11 mouse cellular contexts compared by ENCODE assay signal in the genomic region with DNA sequence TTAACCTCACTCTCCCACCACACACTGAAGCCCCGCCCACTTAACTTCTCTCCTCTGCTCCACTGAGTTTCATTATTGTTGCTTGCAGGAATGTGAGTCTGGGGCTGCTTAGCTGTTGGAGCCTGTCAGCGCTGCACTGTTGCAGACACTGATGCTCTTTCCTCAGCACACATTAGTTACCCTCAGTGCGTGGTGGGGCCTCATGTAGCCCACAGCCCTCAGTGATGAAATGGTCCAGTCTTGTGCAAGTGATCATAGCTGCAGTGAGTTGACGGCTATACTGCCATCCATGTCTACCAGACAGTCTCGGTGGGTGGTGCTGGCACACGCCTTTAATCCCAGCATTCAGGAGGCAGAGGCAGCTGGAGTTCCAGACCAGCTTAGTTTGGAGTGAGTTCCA. TPM values are rescaled to one million over a fixed set of nuclear protein-coding genes. Genes with fewer than 3 reads are reported as not detected.
DNase-seq lines count a peak whose midpoint lies in the region; ATAC-seq lines count a peak whose summit lies in the region.
"Had no signal": no experiment of that assay in that cellular context is flagged by ENCODE, and none has a peak within 500 bp of the region (broad histone marks: within the 10 kb centered on the region; RNA-seq: fewer than 3 reads in every experiment).

No protein-coding gene starts in this region.

- peaks cover 16% of the 10 kb centered on the region; the same call in 1 of the 2 replicates for H3K36me3 ChIP-seq in hindbrain, embryonic 15.5 days
- H3K36me3 ChIP-seq in hindbrain, embryonic 14.5 days (replicated peaks; ENCODE audit: control insufficient read depth, insufficient read depth) = peaks cover 25% of the 10 kb centered on the region
- peaks cover 38% of the 10 kb centered on the region for H3K36me3 ChIP-seq in forebrain, embryonic 13.5 days (ENCODE audit: poor library complexity, severe bottlenecking)

- H3K9me3 ChIP-seq in hindbrain, embryonic 15.5 days = no peaks in the 10 kb centered on the region
- no peaks in the 10 kb centered on the region for H3K9me3 ChIP-seq in hindbrain, embryonic 14.5 days (ENCODE audit: control insufficient read depth, low read length)
- no peaks in the 10 kb centered on the region for H3K9me3 ChIP-seq in forebrain, embryonic 13.5 days (replicated peaks)
- H3K9me3 ChIP-seq: liver, embryonic 13.5 days had no signal

- DNase-seq in hindbrain, embryonic 14.5 days (ENCODE audit: low spot score) = no peak
- peak; percentile 55 for DNase-seq in 416B (ENCODE audit: low read depth)
- DNase-seq in brain, adult 2 months (ENCODE audit: low read depth, low spot score) = peak; percentile 60
- DNase-seq in ovary, postnatal 10 days (ENCODE audit: low spot score) = no peak
- no peak for DNase-seq in B cell, adult 2 months
- DNase-seq: kidney, adult 9 months; liver, embryonic 13.5 days; thymus, adult 2 months had no signal

- H3K4me2 ChIP-seq in hindbrain, embryonic 15.5 days = no peak overlapping the region
- no peak overlapping the region for H3K4me2 ChIP-seq in hindbrain, embryonic 14.5 days (replicated peaks)
- no peak overlapping the region for H3K4me2 ChIP-seq in forebrain, embryonic 13.5 days
- H3K4me2 ChIP-seq: liver, embryonic 13.5 days had no signal

- no peak overlapping the region for H3K4me3 ChIP-seq in hindbrain, embryonic 15.5 days
- no peak overlapping the region for H3K4me3 ChIP-seq in hindbrain, embryonic 14.5 days (replicated peaks; ENCODE audit: low read length)
- H3K4me3 ChIP-seq in forebrain, embryonic 13.5 days = no peak overlapping the region
- H3K4me3 ChIP-seq: liver, embryonic 13.5 days; myocyte had no signal

- 61% methylated on average over 6 of the region's 6 CpGs for WGBS in hindbrain, embryonic 15.5 days
- 66% methylated on average over 6 of the region's 6 CpGs for WGBS in hindbrain, embryonic 14.5 days
- 40% methylated on average over 6 of the region's 6 CpGs for WGBS in forebrain, embryonic 13.5 days

- H3K27me3 ChIP-seq in hindbrain, embryonic 15.5 days = no peaks in the 10 kb centered on the region
- H3K27me3 ChIP-seq in hindbrain, embryonic 14.5 days (ENCODE audit: control insufficient read depth, insufficient read depth, low read length) = no peaks in the 10 kb centered on the region
- H3K27me3 ChIP-seq in forebrain, embryonic 13.5 days = no peaks in the 10 kb centered on the region
- H3K27me3 ChIP-seq: liver, embryonic 13.5 days had no signal

- no peak overlapping the region for H3K9ac ChIP-seq in hindbrain, embryonic 15.5 days
- H3K9ac ChIP-seq in hindbrain, embryonic 14.5 days = no peak overlapping the region
- no peak overlapping the region for H3K9ac ChIP-seq in forebrain, embryonic 13.5 days
- H3K9ac ChIP-seq: liver, embryonic 13.5 days had no signal

- peaks cover 5% of the 10 kb centered on the region for H3K4me1 ChIP-seq in hindbrain, embryonic 15.5 days (replicated peaks)
- no peaks in the 10 kb centered on the region for H3K4me1 ChIP-seq in hindbrain, embryonic 14.5 days (replicated peaks; ENCODE audit: control insufficient read depth, insufficient read depth, low read length)
- H3K4me1 ChIP-seq in forebrain, embryonic 13.5 days = peaks cover 5% of the 10 kb centered on the region; the same call in 1 of the 2 replicates

- no peak overlapping the region for H3K27ac ChIP-seq in hindbrain, embryonic 15.5 days (replicated peaks)
- no peak overlapping the region for H3K27ac ChIP-seq in hindbrain, embryonic 14.5 days
- no peak overlapping the region for H3K27ac ChIP-seq in forebrain, embryonic 13.5 days
- H3K27ac ChIP-seq: liver, embryonic 13.5 days had no signal

- ATAC-seq in hindbrain, embryonic 15.5 days (ENCODE audit: low FRiP score, low read depth) = peak; percentile 45; the same call in 1 of the 2 replicates
- ATAC-seq in hindbrain, embryonic 14.5 days (ENCODE audit: low FRiP score) = no peak
- ATAC-seq in forebrain, embryonic 13.5 days = peak; percentile 57; the same call in 1 of the 2 replicates

RNA-seq across cellular contexts. Expression of a gene that starts 8.7 kb away (rescaled TPM):
- polyA plus RNA-seq in hindbrain, embryonic 15.5 days (2015; fragmentation: Nextera tagmentation; extraction: Ambion mirVana) = 53.7 and 54.7 TPM in 2 replicates
- 50.0 and 53.1 TPM in 2 replicates for polyA plus RNA-seq in hindbrain, embryonic 14.5 days (2014; fragmentation: Nextera tagmentation; extraction: Ambion mirVana)
- 87.3 and 87.4 TPM in 2 replicates for polyA plus RNA-seq in forebrain, embryonic 13.5 days (2015; fragmentation: Nextera tagmentation; extraction: Ambion mirVana)

RNA-seq across cellular contexts. Expression of a gene that starts 20.1 kb away (rescaled TPM):
- 218 and 261 TPM in 2 replicates for polyA plus RNA-seq in hindbrain, embryonic 15.5 days (2015; fragmentation: Nextera tagmentation; extraction: Ambion mirVana)
- polyA plus RNA-seq in hindbrain, embryonic 14.5 days (2014; fragmentation: Nextera tagmentation; extraction: Ambion mirVana) = 190 and 201 TPM in 2 replicates
- 412 and 436 TPM in 2 replicates for polyA plus RNA-seq in forebrain, embryonic 13.5 days (2015; fragmentation: Nextera tagmentation; extraction: Ambion mirVana)

Comparison
In these comparisons a context has a peak if more than half of its experiments do, and no peak if none do; other contexts are left out.
1. DNase-seq: peak in 416B (single experiment) and brain, adult 2 months (single experiment); none in hindbrain, embryonic 14.5 days (single experiment), ovary, postnatal 10 days (single experiment) and B cell, adult 2 months (0 of 2).